Comparison of ENCODE assay signal across 21 mouse cellular contexts in genomic region chr12:33273668-33274067, GRCm38 (mm10).
DNase-seq lines count a peak whose midpoint lies in the region; ATAC-seq lines count a peak whose summit lies in the region.
"Had no signal": no experiment of that assay in that cellular context is flagged by ENCODE, and none has a peak within 500 bp of the region (broad histone marks: within the 10 kb centered on the region; RNA-seq: fewer than 3 reads in every experiment).

No protein-coding gene starts in this region.

- no peaks in the 10 kb centered on the region for H3K27me3 ChIP-seq in hindbrain, embryonic 10.5 days (ENCODE audit: insufficient read depth, poor library complexity, severe bottlenecking)
- H3K27me3 ChIP-seq in hindbrain, embryonic 14.5 days (ENCODE audit: control insufficient read depth, insufficient read depth, low read length): no peaks in the 10 kb centered on the region
- H3K27me3 ChIP-seq: embryonic facial prominence, embryonic 15.5 days; forebrain, embryonic 15.5 days; hindbrain, embryonic 13.5 days had no signal

- 0 out of 2 replicates have a peak, but pooled peaks cover 4% of the 10 kb centered on the region for H3K9me3 ChIP-seq in hindbrain, embryonic 10.5 days
- no peaks in the 10 kb centered on the region for H3K9me3 ChIP-seq in hindbrain, embryonic 14.5 days (ENCODE audit: control insufficient read depth, low read length)
- H3K9me3 ChIP-seq: embryonic facial prominence, embryonic 15.5 days; forebrain, embryonic 15.5 days; hindbrain, embryonic 13.5 days had no signal

- no peak for ATAC-seq in hindbrain, embryonic 14.5 days (ENCODE audit: low FRiP score)
- ATAC-seq: activated CD4-positive, CD25-positive, alpha-beta regulatory T cell, adult 4 months; forebrain, embryonic 15.5 days; intestine, embryonic 16.5 days had no signal

- H3K4me2 ChIP-seq in hindbrain, embryonic 14.5 days (replicated peaks): no peak overlapping the region
- H3K4me2 ChIP-seq: embryonic facial prominence, embryonic 15.5 days; forebrain, embryonic 15.5 days; heart, embryonic 13.5 days; hindbrain, embryonic 13.5 days had no signal

- DNase-seq in hindbrain, embryonic 10.5 days (ENCODE audit: low spot score): no peak
- DNase-seq in hindbrain, embryonic 14.5 days (ENCODE audit: low spot score): no peak
- peak; percentile 52 to 57 for DNase-seq in right cerebral cortex, adult 2 months (ENCODE audit: low spot score in 2 of 2)
- no peak for DNase-seq in right cerebral cortex, postnatal 4 days
- peak; percentile 67 for DNase-seq in brain, adult 2 months (ENCODE audit: low read depth, low spot score)
- no peak for DNase-seq in spleen, postnatal 36 days (ENCODE audit: low spot score in 2 of 2)
- DNase-seq in layer of hippocampus, adult 9-11 months: no peak
- DNase-seq: adrenal gland, postnatal 14 days; cerebellum, adult 18-20 months; cerebellum, postnatal 10 days; embryo, embryonic 11 days; gastrocnemius, postnatal 36 days; heart, adult 11 months; heart, postnatal 4 days had no signal

- WGBS in hindbrain, embryonic 10.5 days: 91% methylated on average over 9 of the region's 9 CpGs
- WGBS in hindbrain, embryonic 14.5 days: 85% methylated on average over 9 of the region's 9 CpGs

- peaks cover 17% of the 10 kb centered on the region for H3K4me1 ChIP-seq in hindbrain, embryonic 10.5 days (replicated peaks)
- no peaks in the 10 kb centered on the region; the same call in 1 of the 2 replicates for H3K4me1 ChIP-seq in hindbrain, embryonic 14.5 days (replicated peaks; ENCODE audit: control insufficient read depth, insufficient read depth, low read length)
- H3K4me1 ChIP-seq: embryonic facial prominence, embryonic 15.5 days; heart, embryonic 13.5 days had no signal

- H3K36me3 ChIP-seq in hindbrain, embryonic 10.5 days: 0 out of 2 replicates have a peak, but pooled peaks cover 4% of the 10 kb centered on the region
- H3K36me3 ChIP-seq in hindbrain, embryonic 14.5 days (replicated peaks; ENCODE audit: control insufficient read depth, insufficient read depth): no peaks in the 10 kb centered on the region
- H3K36me3 ChIP-seq: embryonic facial prominence, embryonic 15.5 days; forebrain, embryonic 15.5 days; heart, embryonic 13.5 days; hindbrain, embryonic 13.5 days had no signal

- H3K27ac ChIP-seq in hindbrain, embryonic 10.5 days: peak overlapping the region; percentile 59
- H3K27ac ChIP-seq in hindbrain, embryonic 14.5 days: no peak overlapping the region
- H3K27ac ChIP-seq: embryonic facial prominence, embryonic 15.5 days; forebrain, embryonic 15.5 days; heart, embryonic 13.5 days had no signal

- H3K9ac ChIP-seq in hindbrain, embryonic 14.5 days: no peak overlapping the region
- H3K9ac ChIP-seq: embryonic facial prominence, embryonic 15.5 days; forebrain, embryonic 15.5 days; heart, embryonic 13.5 days; hindbrain, embryonic 13.5 days had no signal

- H3K4me3 ChIP-seq in hindbrain, embryonic 10.5 days: no peak overlapping the region
- no peak overlapping the region for H3K4me3 ChIP-seq in hindbrain, embryonic 14.5 days (replicated peaks; ENCODE audit: low read length)
- H3K4me3 ChIP-seq: embryonic facial prominence, embryonic 15.5 days; erythroblast, embryonic 14.5 days; forebrain, embryonic 15.5 days; heart, embryonic 13.5 days; hindbrain, embryonic 13.5 days had no signal

Comparison
In these comparisons a context has a peak if more than half of its experiments do, and no peak if none do; other contexts are left out.
1. DNase-seq: peak in right cerebral cortex, adult 2 months (2 of 2) and brain, adult 2 months (single experiment); none in hindbrain, embryonic 10.5 days (single experiment), hindbrain, embryonic 14.5 days (single experiment), right cerebral cortex, postnatal 4 days (single experiment), spleen, postnatal 36 days (0 of 2) and layer of hippocampus, adult 9-11 months (single experiment).